Mouse (Mus musculus): ENCODE results near the gene Zbp1.
A peak's percentile ranks its signal among the peaks of the same experiment; 100 is the strongest.

The Zbp1 gene

GRCm38 (mm10) chr2:173175703-173176102 lies 43.0 kb downstream of the Zbp1 start:
- no peak for DNase-seq

DNA sequence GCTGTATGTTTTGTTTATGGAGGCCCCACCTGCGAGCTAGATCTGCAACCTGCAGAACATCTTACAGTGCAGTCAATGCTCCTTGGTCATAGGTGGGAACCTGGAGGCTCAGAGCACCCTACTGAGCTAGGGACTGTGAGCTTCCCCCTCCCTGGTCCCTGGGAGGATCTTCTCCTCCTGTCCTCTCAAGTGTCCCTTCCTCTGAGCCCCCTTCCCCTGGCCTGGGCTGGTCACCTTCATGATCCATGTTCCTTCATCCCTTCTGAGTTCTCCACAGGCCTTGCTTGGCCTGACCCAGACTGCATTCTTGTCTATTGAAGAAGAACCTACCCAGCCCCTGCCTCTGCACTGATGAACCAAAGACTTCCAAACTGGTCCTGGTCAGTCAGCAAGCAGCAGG lies 44.2 kb downstream of the Zbp1 start:
- no peak for DNase-seq

DNA sequence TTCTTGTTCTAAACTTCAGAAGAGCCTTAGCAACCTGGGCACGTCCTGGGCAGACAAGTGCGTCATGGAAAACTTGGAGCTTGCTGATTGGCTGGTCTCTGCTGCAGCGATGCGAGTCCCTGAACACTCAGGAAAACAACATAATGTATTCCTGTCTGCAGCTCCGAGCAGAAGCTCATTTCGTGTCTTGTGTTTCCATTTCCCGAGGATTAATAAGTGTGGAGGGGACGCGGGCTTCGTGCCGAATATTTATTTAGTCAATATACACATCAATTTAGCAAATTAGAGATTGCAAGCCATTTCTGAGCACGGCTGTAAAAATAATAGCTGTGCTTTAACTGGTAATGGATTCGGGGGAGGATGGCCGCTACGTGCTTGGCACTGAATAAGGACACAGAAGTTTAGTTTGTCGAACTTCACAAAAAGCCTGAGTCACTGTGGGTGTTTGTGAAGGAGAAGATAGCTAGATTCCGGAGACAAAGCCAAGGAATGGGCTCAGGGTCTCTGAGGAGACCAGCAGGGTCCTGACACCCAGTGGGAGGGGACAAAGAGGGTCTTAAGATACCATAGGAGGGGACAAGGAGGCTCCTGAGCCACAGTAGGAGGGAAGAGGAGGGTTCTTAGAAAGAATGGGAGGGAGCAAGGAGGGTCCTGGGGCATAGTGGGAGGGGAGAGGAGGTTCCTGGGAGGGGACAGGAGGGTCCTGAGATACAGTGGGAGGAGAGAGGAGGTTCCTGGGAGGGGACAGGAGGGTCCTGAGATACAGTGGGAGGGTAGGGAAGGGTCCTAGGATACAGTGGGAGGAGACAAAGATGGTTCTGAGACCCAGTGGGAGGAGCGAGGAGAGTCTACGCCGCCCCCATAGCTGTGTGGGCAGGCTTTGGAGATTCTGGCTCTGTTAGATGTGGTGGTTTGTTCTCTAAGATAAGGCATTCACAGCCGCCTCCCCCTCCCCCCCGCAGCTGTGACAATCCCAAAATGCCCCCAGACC lies 44.9 kb downstream of the Zbp1 start:
- peak; percentile 62 for DNase-seq

GRCm38 (mm10) chr2:173173008-173173407 lies 45.7 kb downstream of the Zbp1 start:
- DNase-seq: no peak

DNA sequence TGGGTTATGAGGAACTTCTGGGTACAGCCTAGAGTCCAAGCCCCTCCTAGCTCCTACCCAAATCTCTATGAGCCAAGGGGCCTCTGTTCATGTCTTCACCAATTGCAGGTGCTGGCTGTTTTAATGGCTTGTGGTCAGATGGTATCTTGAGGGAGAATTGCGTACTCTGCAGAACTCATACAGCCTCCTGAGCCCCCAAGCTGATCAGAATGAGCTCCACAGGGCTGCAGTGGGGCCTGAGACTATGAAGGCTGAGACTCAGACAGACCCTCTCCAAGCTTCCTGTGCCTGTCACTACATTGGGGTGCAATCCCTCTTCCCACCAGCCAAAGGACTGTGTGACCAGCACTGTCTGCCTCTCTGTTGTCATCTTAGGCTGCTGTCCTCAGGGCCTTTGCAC lies 46.3 kb downstream of the Zbp1 start:
- DNase-seq: no peak

DNA sequence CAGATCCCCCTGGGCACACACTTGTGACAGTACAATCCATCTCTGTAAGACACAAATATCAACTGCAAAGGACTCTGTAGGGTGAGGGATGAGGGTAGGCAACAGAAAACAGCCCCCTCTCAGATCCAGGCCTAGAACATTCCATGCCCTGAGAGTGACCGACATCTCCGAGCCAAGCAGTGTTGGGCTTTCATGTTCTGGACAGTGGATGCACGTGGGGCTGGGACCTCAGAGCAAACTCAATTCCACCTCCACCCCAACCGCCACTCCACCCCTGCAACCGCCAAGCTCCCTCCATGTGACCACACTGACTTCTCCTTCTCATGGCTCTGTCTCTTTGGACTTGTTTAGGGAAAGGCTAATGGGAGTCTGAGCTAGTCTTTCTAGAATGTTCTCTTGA lies 46.8 kb downstream of the Zbp1 start:
- no peak for DNase-seq

DNA sequence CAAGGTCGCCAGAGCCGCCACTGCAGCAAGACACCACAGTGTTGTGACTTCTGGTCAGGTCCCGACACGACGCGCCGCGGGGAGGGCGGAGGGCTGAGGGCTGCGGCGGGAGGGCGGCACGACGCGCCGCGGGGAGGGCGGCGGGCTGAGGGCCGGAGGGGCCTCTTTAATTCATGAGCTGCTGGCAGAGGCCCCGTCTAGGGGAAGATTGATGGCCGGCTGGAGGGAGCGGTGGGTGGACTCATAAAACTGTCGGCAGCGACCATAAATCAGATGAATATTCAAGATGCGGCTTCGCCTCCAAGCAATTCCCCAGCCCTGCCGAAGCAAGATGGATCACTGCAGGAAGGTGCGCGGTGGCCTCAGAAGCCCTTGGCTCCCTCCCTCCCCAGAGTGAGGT lies 47.3 kb downstream of the Zbp1 start:
- DNase-seq: peak; percentile 55

GRCm38 (mm10) chr2:173170715-173171114 lies 48.0 kb downstream of the Zbp1 start:
- DNase-seq: no peak

GRCm38 (mm10) chr2:173170081-173170480 lies 48.6 kb downstream of the Zbp1 start:
- no peak for DNase-seq

DNA sequence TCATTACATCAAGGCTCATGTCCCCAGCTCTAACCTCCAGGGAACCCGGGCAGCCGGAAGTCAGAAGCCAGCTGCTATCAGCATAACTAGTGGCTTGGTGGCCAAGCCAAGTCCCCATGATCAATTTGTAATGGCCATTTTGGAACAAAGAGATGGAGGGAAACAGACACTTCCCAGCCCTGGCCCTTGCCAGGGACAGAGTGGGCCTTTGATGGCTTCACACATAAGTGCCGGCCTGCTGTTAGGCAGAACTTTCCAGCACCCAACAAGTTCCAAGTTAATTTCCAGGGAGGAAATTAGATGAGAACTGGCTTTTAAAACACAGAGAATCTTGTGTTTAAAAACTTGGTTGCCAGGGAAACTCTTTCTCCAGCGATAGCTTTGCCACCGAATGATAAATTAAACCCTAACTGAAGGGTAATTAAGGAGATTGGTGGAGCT lies 50.3 kb downstream of the Zbp1 start:
- DNase-seq: no peak

- no peak for DNase-seq
These were observed 53.4 kb downstream of the Zbp1 start for GRCm38 (mm10) chr2:173165357-173165756.

- no peak for DNase-seq
These were observed 53.8 kb downstream of the Zbp1 start for GRCm38 (mm10) chr2:173164946-173165345.

GRCm38 (mm10) chr2:173164358-173164757 lies 54.4 kb downstream of the Zbp1 start:
- no peak for DNase-seq

DNA sequence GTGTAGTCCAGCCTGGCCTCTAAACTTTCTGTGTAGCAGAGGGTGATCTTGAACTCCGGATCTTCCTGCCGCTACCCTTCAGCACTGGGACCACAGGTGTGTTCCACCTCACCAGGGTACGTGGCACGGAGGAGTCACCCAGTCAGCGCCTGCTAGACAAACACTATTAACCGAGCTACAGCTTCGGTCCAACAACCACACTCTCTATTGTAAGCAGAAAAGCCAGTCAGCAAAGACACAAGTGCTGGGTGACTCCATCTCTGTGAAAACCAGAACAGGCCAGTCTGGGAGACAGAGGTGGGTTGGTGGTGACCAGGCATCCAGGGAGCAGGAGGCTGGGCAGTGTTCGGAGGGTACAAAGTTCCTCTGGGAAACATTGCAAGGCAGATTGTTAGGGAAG lies 55.3 kb downstream of the Zbp1 start:
- DNase-seq: no peak

- peak; percentile 83 for DNase-seq
These were observed 59.1 kb downstream of the Zbp1 start for GRCm38 (mm10) chr2:173159354-173160311.

- no peak for DNase-seq
These were observed 60.2 kb downstream of the Zbp1 start for GRCm38 (mm10) chr2:173158390-173159055.

- no peak for DNase-seq
These were observed 60.9 kb downstream of the Zbp1 start for GRCm38 (mm10) chr2:173157871-173158270.

- DNase-seq: no peak
These were observed 61.3 kb downstream of the Zbp1 start for GRCm38 (mm10) chr2:173157376-173157775.

- DNase-seq: no peak
These were observed 61.8 kb downstream of the Zbp1 start for GRCm38 (mm10) chr2:173156923-173157322.

Measured in lung, postnatal 10 days (tissue).